Mouse (Mus musculus): Measurements from ENCODE around the gene Grik1. TPM values are rescaled to one million over a fixed set of nuclear protein-coding genes. Genes with fewer than 3 reads are reported as not detected.

The Grik1 gene
- polyA plus RNA-seq, 1 experiment from 2014 or later, result 0.39 TPM

DNA sequence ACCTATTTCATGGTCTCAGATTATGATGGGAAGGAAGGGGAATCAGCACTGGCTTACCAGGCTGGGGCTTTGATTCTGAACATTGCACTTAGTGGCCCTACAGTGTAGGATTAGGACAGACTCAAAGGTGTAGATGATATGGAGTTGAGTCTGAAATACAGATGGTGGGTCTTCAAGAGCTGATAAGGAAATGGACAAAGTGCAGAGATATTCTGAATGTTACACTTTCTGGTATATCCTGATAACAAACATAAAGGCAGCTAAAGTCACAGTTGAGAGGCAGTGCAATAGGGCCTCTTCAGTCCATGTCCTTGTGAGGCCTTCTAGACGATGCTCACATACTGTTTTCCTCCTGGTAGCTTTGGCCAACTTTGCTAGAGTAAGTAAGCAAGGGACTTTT lies 345.7 kb downstream of the Grik1 start:
- ATAC-seq (ENCODE audit: insufficient read depth) (no peak), DNase-seq (no peak)
- Histone ChIP-seq H3K9me3 (ENCODE audit: low read depth, low read length) (no peaks in the 10 kb centered on the region), H3K4me2 (no peak overlapping the region), H3K27ac (ENCODE audit: low read depth) (no peak overlapping the region), H3K27me3 (ENCODE audit: insufficient read depth, low read length) (no peaks in the 10 kb centered on the region), H3K4me1 (ENCODE audit: insufficient read depth) (no peaks in the 10 kb centered on the region), H3K9ac (no peak overlapping the region), H3K4me3 (ENCODE audit: low read depth, low read length) (no peak overlapping the region), H3K36me3 (ENCODE audit: insufficient read depth) (no peaks in the 10 kb centered on the region)
- 88% methylated on average over 1 of the region's 1 CpGs for WGBS
- no peak for TF ChIP-seq CTCF (IDR thresholded peaks at IDR 0.05; ENCODE audit: low read depth)

DNA sequence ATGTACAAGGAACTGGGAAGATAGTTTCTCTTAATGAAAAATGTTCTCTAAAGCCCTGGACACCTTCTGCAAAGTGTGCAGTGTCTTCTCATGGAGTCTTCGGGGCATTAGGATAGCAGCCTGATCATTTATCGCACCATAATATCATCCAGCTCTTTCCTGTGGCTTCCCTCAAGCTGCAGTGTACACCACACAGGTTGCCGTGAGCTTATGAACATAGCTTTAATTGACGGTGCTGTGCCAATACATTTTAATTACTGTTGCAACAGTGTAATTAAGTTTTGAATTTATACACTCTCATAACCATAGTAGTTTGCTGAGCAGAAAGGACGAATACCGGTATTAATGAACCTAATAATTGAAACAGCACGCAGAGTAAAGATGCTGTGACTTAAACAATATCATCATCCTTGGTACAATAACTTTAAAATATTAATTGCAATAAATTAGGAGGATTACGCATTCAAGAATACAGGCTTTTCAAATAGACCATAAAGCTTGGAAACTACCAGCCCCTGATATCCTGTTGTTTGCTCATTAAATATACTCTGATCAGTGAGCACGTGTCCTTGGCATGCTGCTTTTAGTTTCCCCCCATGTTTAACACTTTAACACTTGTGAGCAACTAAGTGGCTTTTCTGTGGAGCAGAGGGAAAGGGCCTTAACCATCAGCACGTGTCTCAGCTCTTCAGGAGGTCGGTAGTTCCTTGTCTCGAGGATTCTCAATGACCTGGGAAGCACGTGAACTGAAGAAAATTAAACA lies 347.8 kb downstream of the Grik1 start:
- no peak for DNase-seq
- no peak for TF ChIP-seq CTCF (IDR thresholded peaks at IDR 0.05; ENCODE audit: low read depth)
- Histone ChIP-seq H3K9me3 (ENCODE audit: low read depth, low read length) (no peaks in the 10 kb centered on the region), H3K9ac (no peak overlapping the region), H3K36me3 (ENCODE audit: insufficient read depth) (no peaks in the 10 kb centered on the region), H3K27me3 (ENCODE audit: insufficient read depth, low read length) (no peaks in the 10 kb centered on the region), H3K4me2 (no peak overlapping the region), H3K27ac (ENCODE audit: low read depth) (no peak overlapping the region), H3K4me1 (ENCODE audit: insufficient read depth) (no peaks in the 10 kb centered on the region), H3K4me3 (ENCODE audit: low read depth, low read length) (no peak overlapping the region)
- ATAC-seq (ENCODE audit: insufficient read depth), result no peak
- WGBS, result 78% methylated on average over 13 of the region's 13 CpGs

DNA sequence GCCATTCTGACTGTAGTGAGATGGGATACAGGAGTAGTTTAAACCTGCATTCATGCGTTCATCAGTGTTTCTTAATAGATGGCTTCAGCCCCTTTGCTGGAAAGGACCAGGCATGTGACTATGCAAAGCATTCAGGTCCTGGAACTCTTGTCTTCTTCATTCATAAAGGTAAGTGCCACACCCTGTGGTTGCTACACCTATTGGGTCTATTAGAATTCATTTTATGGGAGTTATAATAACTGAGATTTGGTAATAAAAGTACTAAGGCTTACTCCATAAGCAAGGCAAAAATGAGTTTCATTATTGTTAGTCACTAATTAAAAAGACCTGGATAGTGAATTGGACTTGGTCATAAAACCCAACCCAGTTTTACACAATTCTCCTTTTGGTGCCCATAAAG lies 355.4 kb downstream of the Grik1 start:
- Histone ChIP-seq H3K27ac (ENCODE audit: low read depth) (no peak overlapping the region), H3K36me3 (ENCODE audit: insufficient read depth) (no peaks in the 10 kb centered on the region), H3K4me3 (ENCODE audit: low read depth, low read length) (no peak overlapping the region), H3K4me1 (ENCODE audit: insufficient read depth) (no peaks in the 10 kb centered on the region), H3K4me2 (no peak overlapping the region), H3K27me3 (ENCODE audit: insufficient read depth, low read length) (no peaks in the 10 kb centered on the region), H3K9me3 (ENCODE audit: low read depth, low read length) (no peaks in the 10 kb centered on the region), H3K9ac (no peak overlapping the region)
- ATAC-seq (ENCODE audit: insufficient read depth) (no peak), DNase-seq (no peak)
- no peak for TF ChIP-seq CTCF (IDR thresholded peaks at IDR 0.05; ENCODE audit: low read depth)
- WGBS, result 87% methylated on average over 1 of the region's 1 CpGs

DNA sequence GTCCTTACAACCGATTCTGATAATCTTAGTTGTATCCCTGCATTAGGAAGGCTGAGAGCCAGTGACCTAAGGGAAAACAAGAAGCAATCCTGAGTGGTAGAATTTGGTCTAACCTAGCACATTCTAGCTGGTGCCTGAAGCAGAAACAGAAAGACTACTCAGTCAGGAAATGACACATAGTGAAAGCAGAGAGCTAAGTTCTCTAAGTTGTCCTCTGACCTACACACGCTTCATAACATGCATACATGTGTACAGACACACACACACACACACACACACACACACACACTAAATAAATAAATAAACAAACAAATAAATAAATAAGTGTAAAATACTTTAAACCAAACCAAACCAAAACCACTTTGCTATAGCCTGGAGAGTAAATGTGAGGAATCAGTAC lies 358.7 kb downstream of the Grik1 start:
- DNase-seq (no peak), ATAC-seq (ENCODE audit: insufficient read depth) (no peak)
- Histone ChIP-seq H3K4me2 (no peak overlapping the region), H3K4me1 (ENCODE audit: insufficient read depth) (no peaks in the 10 kb centered on the region), H3K4me3 (ENCODE audit: low read depth, low read length) (no peak overlapping the region), H3K9ac (no peak overlapping the region), H3K36me3 (ENCODE audit: insufficient read depth) (no peaks in the 10 kb centered on the region), H3K9me3 (ENCODE audit: low read depth, low read length) (no peaks in the 10 kb centered on the region), H3K27ac (ENCODE audit: low read depth) (no peak overlapping the region), H3K27me3 (ENCODE audit: insufficient read depth, low read length) (no peaks in the 10 kb centered on the region)
- WGBS, result 82% methylated on average over 2 of the region's 2 CpGs
- no peak for TF ChIP-seq CTCF (IDR thresholded peaks at IDR 0.05; ENCODE audit: low read depth)

DNA sequence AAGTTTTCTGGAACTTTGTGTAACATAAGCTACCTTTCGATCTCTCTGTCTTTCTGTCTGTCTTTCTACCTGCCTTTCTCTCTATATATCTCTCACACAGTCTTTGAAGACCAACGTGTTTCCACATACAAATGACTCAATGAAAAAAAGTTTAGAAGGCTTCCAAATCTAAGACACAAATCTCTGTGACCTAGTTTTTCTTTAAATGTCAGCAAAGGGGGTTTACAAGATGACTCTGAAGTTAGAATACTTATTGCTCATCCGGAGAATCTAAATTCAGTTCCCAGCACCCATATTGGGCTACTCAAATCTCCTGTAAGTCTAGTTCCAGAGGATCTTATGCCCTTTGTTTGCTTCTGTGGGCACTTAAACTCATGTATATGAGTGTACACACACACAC lies 359.5 kb downstream of the Grik1 start:
- no peaks in the 10 kb centered on the region for H3K36me3 ChIP-seq (ENCODE audit: insufficient read depth)
- WGBS, result 78% methylated on average over 3 of the region's 3 CpGs
- DNase-seq (no peak), ATAC-seq (ENCODE audit: insufficient read depth) (no peak)
- no peak overlapping the region for H3K4me2 ChIP-seq
- no peaks in the 10 kb centered on the region for H3K27me3 ChIP-seq (ENCODE audit: insufficient read depth, low read length)
- TF ChIP-seq CTCF (IDR thresholded peaks at IDR 0.05; ENCODE audit: low read depth), result no peak
- no peak overlapping the region for H3K27ac ChIP-seq (ENCODE audit: low read depth)
- H3K9ac ChIP-seq, result no peak overlapping the region
- H3K4me3 ChIP-seq (ENCODE audit: low read depth, low read length), result no peak overlapping the region
- H3K4me1 ChIP-seq (ENCODE audit: insufficient read depth), result no peaks in the 10 kb centered on the region
- H3K9me3 ChIP-seq (ENCODE audit: low read depth, low read length), result no peaks in the 10 kb centered on the region

DNA sequence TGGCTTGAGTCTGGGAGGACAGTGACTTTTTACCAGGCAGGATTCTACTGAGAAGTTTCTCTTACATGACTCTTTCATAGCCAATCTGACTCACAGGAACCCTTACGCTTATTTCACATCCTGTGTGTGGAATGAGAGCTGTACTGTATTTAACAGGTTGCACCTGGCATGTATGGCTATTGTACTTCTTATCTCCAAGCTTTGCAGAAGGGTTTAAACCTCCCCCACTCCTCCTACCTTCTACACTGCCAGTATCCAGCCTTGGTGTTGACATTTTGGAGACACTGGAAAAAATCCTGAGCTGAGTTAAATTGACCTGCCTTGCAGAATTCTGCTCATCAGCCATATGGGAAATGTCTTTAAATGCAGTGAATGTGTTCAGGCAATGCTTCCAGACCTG lies 361.4 kb downstream of the Grik1 start:
- Histone ChIP-seq H3K27ac (ENCODE audit: low read depth) (no peak overlapping the region), H3K9me3 (ENCODE audit: low read depth, low read length) (no peaks in the 10 kb centered on the region), H3K27me3 (ENCODE audit: insufficient read depth, low read length) (no peaks in the 10 kb centered on the region), H3K4me3 (ENCODE audit: low read depth, low read length) (no peak overlapping the region), H3K36me3 (ENCODE audit: insufficient read depth) (no peaks in the 10 kb centered on the region), H3K4me2 (no peak overlapping the region), H3K4me1 (ENCODE audit: insufficient read depth) (no peaks in the 10 kb centered on the region), H3K9ac (no peak overlapping the region)
- DNase-seq (no peak), ATAC-seq (ENCODE audit: insufficient read depth) (peak; percentile 52; the same call in 1 of the 2 replicates)
- 33% methylated on average over 1 of the region's 1 CpGs for WGBS
- TF ChIP-seq CTCF (IDR thresholded peaks at IDR 0.05; ENCODE audit: low read depth), result no peak

DNA sequence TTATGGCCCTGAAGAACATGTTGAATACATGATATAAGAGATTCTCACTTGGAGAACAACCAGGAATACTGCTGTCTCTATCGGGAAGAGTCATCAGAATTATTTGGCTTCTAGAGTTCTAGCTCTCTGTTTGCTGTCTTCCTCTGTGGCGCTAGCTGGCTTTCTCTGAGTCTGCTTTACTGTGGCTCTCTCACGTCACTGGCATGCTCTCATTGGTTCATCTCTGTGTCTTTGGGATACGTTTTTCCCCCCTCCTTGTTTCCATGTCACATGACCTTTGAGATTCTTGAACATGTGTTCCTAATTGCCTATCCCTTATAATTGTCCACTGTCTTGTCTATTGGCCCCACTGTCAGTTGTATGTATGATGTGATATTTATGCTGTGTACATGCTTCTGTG lies 372.2 kb downstream of the Grik1 start:
- no peak for DNase-seq
- TF ChIP-seq CTCF (IDR thresholded peaks at IDR 0.05; ENCODE audit: low read depth), result no peak

More for the DNA sequence above, 372.2 kb downstream of the Grik1 start:
- Histone ChIP-seq H3K27me3 (ENCODE audit: insufficient read depth, low read length) (no peaks in the 10 kb centered on the region), H3K4me3 (ENCODE audit: low read depth, low read length) (no peak overlapping the region), H3K4me1 (ENCODE audit: insufficient read depth) (0 out of 2 replicates have a peak, but pooled peaks cover 3% of the 10 kb centered on the region), H3K36me3 (ENCODE audit: insufficient read depth) (no peaks in the 10 kb centered on the region), H3K4me2 (no peak overlapping the region), H3K9me3 (ENCODE audit: low read depth, low read length) (no peaks in the 10 kb centered on the region), H3K9ac (no peak overlapping the region), H3K27ac (ENCODE audit: low read depth) (no peak overlapping the region)
- 60% methylated on average over 4 of the region's 4 CpGs for WGBS
- ATAC-seq (ENCODE audit: insufficient read depth), result no peak

Data from lung, embryonic 14.5 days (tissue).